Mouse (Mus musculus) forebrain, postnatal 0 days (tissue): ENCODE results near the gene Shank2. TPM values are rescaled to one million over a fixed set of nuclear protein-coding genes. Genes with fewer than 3 reads are reported as not detected.
A peak's percentile ranks its signal among the peaks of the same experiment; 100 is the strongest.

Experiments
- ATAC-seq: fragments of 200-750 bp; cut with Nextera tagmentation; 2 replicates; pipeline ENCODE4 v1.8.0; 2017; ENCODE audit warnings: mild to moderate bottlenecking, moderate library complexity
- DNase-seq: peaks from one replicate; pipeline ENCODE4 v3.0.0-alpha.2; 2015
- H3K27ac ChIP-seq: fragments of 300-500 bp; sonication (generic); 2 replicates; pipeline ENCODE4 v1.5.1; 2014; ENCODE audit warnings: low read depth, mild to moderate bottlenecking, antibody characterized with exemption, low read length, moderate library complexity, mixed read lengths
- H3K27me3 ChIP-seq: fragments of 300-500 bp; sonication (generic); 2 replicates; pipeline ENCODE4 v1.6.1; 2014; ENCODE audit warnings: mild to moderate bottlenecking, low read length, mixed read lengths; ENCODE audit not compliant: insufficient read depth
- H3K36me3 ChIP-seq: fragments of 300-500 bp; sonication (generic); 2 replicates; pipeline ENCODE4 v1.6.1; 2014; ENCODE audit warnings: mild to moderate bottlenecking, moderate library complexity; ENCODE audit not compliant: insufficient read depth
- H3K4me1 ChIP-seq: fragments of 300-500 bp; sonication (generic); 2 replicates; pipeline ENCODE4 v1.6.1; 2014; ENCODE audit warnings: antibody characterized with exemption; ENCODE audit not compliant: insufficient read depth
- H3K4me2 ChIP-seq: fragments of 300-500 bp; sonication (generic); 2 replicates; pipeline ENCODE4 v1.6.1; 2014; ENCODE audit warnings: low read depth, mild to moderate bottlenecking, moderate library complexity
- H3K4me3 ChIP-seq: fragments of 300-500 bp; sonication (generic); 2 replicates; pipeline ENCODE4 v1.5.1; 2014; ENCODE audit warnings: low read depth, low read length, mixed read lengths
- H3K9ac ChIP-seq: fragments of 300-500 bp; sonication (generic); 2 replicates; pipeline ENCODE4 v1.6.1; 2014; ENCODE audit warnings: mild to moderate bottlenecking
- H3K9me3 ChIP-seq: fragments of 300-500 bp; sonication (generic); 2 replicates; pipeline ENCODE4 v1.6.1; 2016; ENCODE audit warnings: low read length
- CTCF ChIP-seq: sonication (generic); IDR thresholded peaks from 2 replicates; pipeline ENCODE4 v1.5.1; 2016; ENCODE audit warnings: antibody characterized with exemption, control low read depth, low read depth
- WGBS: fragments of 180-500 bp; shearing (Covaris S2); extraction: QIAGEN DNeasy Blood & Tissue Kit; methylation state at CpG from one replicate; pipeline ENCODE4 v1.1.7; 2014; 5-methylcytosine and 5-hydroxymethylcytosine counted together
- polyA plus RNA-seq: library from polyadenylated mRNA; unstranded; fragments of >200 nt; fragmentation: Nextera tagmentation; extraction: Ambion mirVana; gene quantifications from 2 replicates; pipeline ENCODE4 v1.2.1, GENCODE M21; 2015
- total RNA-seq: library from RNA; depleted of rRNA; stranded (reverse); fragments of >200 nt; gene quantifications from 2 replicates; pipeline ENCODE4 v1.2.3, GENCODE M21; 2014

Gene Shank2
- total and polyA plus RNA-seq, 2 experiments from 2014 or later: 8.8 to 29.0 TPM

GRCm38 (mm10) chr7:143977831-143978682 is 23.7 kb upstream of the Shank2 start:
- DNase-seq (peak; percentile 8), ATAC-seq (peak; percentile 64)
- 3% methylated on average over 67 of the region's 67 CpGs for WGBS
- no peaks in the 10 kb centered on the region for H3K36me3 ChIP-seq
- H3K4me1 ChIP-seq: 0 out of 2 replicates have a peak, but pooled peaks cover 3% of the 10 kb centered on the region
- H3K27me3 ChIP-seq: peaks cover 12% of the 10 kb centered on the region; the same call in 1 of the 2 replicates
- H3K9ac ChIP-seq: peak overlapping the region; percentile 51
- no peaks in the 10 kb centered on the region for H3K9me3 ChIP-seq
- no peak overlapping the region for H3K27ac ChIP-seq
- peak overlapping the region; percentile 99 for H3K4me2 ChIP-seq
- TF ChIP-seq CTCF: no peak
- H3K4me3 ChIP-seq: peak overlapping the region; percentile 54

- H3K9me3 ChIP-seq: no peaks in the 10 kb centered on the region
- DNase-seq: peak; percentile 85
- 2% methylated on average over 50 of the region's 50 CpGs for WGBS
- peak; percentile 90 for ATAC-seq
- peak overlapping the region; percentile 51 for H3K9ac ChIP-seq
- peak; percentile 85 for TF ChIP-seq CTCF
- peaks cover 12% of the 10 kb centered on the region; the same call in 1 of the 2 replicates for H3K27me3 ChIP-seq
- no peaks in the 10 kb centered on the region for H3K36me3 ChIP-seq
- H3K27ac ChIP-seq: no peak overlapping the region
- H3K4me1 ChIP-seq: 0 out of 2 replicates have a peak, but pooled peaks cover 3% of the 10 kb centered on the region
- peak overlapping the region; percentile 99 for H3K4me2 ChIP-seq
- H3K4me3 ChIP-seq: peak overlapping the region; percentile 54
These were observed 22.9 kb upstream of the Shank2 start for GRCm38 (mm10) chr7:143978741-143979371.

GRCm38 (mm10) chr7:143979986-143980385 is 21.7 kb upstream of the Shank2 start:
- peaks cover 12% of the 10 kb centered on the region; the same call in 1 of the 2 replicates for H3K27me3 ChIP-seq
- H3K27ac ChIP-seq: no peak overlapping the region
- H3K4me2 ChIP-seq: no peak overlapping the region
- no peak for DNase-seq
- no peak for TF ChIP-seq CTCF
- H3K9ac ChIP-seq: no peak overlapping the region
- H3K36me3 ChIP-seq: no peaks in the 10 kb centered on the region
- ATAC-seq: no peak
- 0 out of 2 replicates have a peak, but pooled peaks cover 3% of the 10 kb centered on the region for H3K4me1 ChIP-seq
- no peak overlapping the region for H3K4me3 ChIP-seq
- 49% methylated on average over 5 of the region's 5 CpGs for WGBS
- no peaks in the 10 kb centered on the region for H3K9me3 ChIP-seq

DNA sequence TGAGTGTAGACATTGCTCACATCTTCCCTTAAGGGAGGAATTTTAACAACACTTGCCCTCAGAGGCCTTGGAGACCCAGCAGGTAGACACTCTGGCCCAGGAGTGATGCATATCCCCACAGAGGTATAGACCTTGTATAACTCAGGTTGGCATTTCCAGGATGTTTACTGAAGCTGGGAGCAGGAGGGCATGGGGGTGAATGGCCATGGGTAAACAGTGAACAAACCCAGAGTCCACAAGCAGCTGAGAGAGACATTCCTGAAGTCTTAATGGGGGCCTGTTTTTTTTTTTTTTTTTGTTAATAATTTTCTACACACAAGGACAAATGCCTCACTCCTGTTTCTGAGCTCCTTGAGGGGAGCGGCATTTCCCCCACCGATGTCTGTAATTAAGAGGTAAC is 15.4 kb upstream of the Shank2 start:
- Histone ChIP-seq H3K27me3 (no peaks in the 10 kb centered on the region), H3K9ac (no peak overlapping the region), H3K36me3 (no peaks in the 10 kb centered on the region), H3K27ac (no peak overlapping the region), H3K4me2 (no peak overlapping the region), H3K9me3 (no peaks in the 10 kb centered on the region), H3K4me3 (no peak overlapping the region), H3K4me1 (no peaks in the 10 kb centered on the region)
- no peak for TF ChIP-seq CTCF
- 89% methylated on average over 2 of the region's 2 CpGs for WGBS
- ATAC-seq (no peak), DNase-seq (no peak)

DNA sequence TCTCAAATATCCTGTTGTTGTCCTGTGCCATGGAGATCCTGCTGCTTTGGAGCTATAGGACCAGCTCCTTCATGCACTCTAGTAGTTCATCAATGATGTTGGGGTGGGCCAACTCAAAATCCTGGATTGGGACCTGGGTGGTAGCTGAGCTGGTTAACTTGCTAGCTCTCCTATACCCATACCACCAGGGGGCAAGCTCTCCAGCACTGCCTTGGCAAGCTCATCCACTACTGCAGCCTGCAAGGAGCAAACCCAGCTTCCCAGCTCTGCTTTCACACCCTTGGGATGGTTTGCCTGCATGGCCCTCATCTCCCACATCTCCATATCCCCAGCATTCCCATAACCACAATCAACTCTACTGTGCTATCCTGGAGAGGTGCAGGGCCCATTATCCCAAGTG is 10.6 kb upstream of the Shank2 start:
- Histone ChIP-seq H3K27me3 (no peaks in the 10 kb centered on the region), H3K36me3 (no peaks in the 10 kb centered on the region), H3K4me2 (no peak overlapping the region), H3K4me3 (no peak overlapping the region), H3K4me1 (no peaks in the 10 kb centered on the region), H3K27ac (no peak overlapping the region), H3K9me3 (no peaks in the 10 kb centered on the region), H3K9ac (no peak overlapping the region)
- ATAC-seq (no peak), DNase-seq (no peak)
- TF ChIP-seq CTCF: no peak

DNA sequence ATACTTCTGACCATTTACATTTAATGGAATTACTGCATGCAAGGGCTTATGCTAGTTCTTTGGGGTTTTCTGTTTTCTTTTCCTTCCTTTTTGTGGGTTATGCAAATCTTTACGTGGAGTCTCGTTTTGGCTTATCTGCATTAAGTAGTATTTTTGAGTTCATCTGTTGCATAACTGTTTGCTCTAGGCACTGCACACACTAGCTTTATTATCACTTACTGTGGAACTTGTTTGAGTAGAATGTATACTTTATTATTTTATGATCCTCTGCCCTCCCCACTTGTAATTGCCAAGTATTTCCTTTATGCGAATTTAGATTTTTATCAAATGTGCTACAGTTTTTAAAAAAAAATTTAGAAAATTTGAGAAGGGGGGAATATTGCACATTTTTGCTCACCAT is 2.7 kb upstream of the Shank2 start:
- DNase-seq (no peak), ATAC-seq (no peak)
- H3K4me1 ChIP-seq: no peaks in the 10 kb centered on the region
- no peaks in the 10 kb centered on the region for H3K27me3 ChIP-seq
- H3K4me3 ChIP-seq: no peak overlapping the region
- no peak overlapping the region for H3K27ac ChIP-seq
- no peak overlapping the region for H3K9ac ChIP-seq
- TF ChIP-seq CTCF: no peak
- H3K9me3 ChIP-seq: peaks cover 5% of the 10 kb centered on the region; the same call in 1 of the 2 replicates
- WGBS: 86% methylated on average over 3 of the region's 3 CpGs
- H3K36me3 ChIP-seq: no peaks in the 10 kb centered on the region
- no peak overlapping the region for H3K4me2 ChIP-seq

- DNase-seq (no peak), ATAC-seq (no peak)
- H3K27me3 ChIP-seq: no peaks in the 10 kb centered on the region
- H3K4me3 ChIP-seq: no peak overlapping the region
- H3K9ac ChIP-seq: no peak overlapping the region
- H3K36me3 ChIP-seq: no peaks in the 10 kb centered on the region
- H3K4me2 ChIP-seq: no peak overlapping the region
- no peak for TF ChIP-seq CTCF
- no peaks in the 10 kb centered on the region for H3K4me1 ChIP-seq
- WGBS: 91% methylated on average over 3 of the region's 3 CpGs
- H3K27ac ChIP-seq: no peak overlapping the region
- no peaks in the 10 kb centered on the region for H3K9me3 ChIP-seq
These were observed 1.7 kb downstream of the Shank2 start for GRCm38 (mm10) chr7:144003471-144003870.
